Mouse (Mus musculus) liver, adult 2 months (tissue): ENCODE data around the gene Slc23a4.

Experiments
- CTCF ChIP-seq: fragments of 200-500 bp; IDR thresholded peaks from 2 replicates; pipeline ENCODE4 v1.5.1; 2011; ENCODE audit warnings: low read depth, low read length, control low read depth
- POLR2A ChIP-seq: fragments of 200-500 bp; IDR thresholded peaks from 2 replicates; pipeline ENCODE4 v1.6.1; 2011; ENCODE audit warnings: low read length, control low read depth; ENCODE audit not compliant: insufficient read depth; ENCODE audit errors: extremely low read depth

DNA sequence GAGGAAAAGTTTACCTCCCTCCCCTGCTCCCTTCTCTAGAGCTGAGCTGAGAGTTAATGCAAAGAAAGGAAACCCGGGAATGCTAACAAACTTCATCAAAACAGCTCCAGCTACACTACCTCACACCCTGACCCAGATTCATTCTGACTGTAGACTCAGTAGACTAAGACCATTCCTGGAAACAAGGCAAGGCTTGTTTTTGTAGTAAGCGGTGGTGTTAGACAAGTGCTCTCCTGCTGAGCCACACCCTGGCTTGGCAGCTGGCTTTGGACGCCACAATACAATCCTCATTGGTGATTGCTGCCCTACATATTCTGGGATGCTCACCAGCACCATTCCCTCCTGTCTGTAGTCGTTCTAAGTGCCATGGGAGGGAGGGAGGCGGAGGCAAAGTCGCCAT lies 39.1 kb upstream of the Slc23a4 start:
- TF ChIP-seq POLR2A = no peak
- no peak for TF ChIP-seq CTCF
